Mouse (Mus musculus): ENCODE data around the gene Gp1bb.

Gp1bb gene

GRCm38 (mm10) chr16:18628206-18628947 lies 6.2 kb upstream of the Gp1bb start:
- no peak for DNase-seq

GRCm38 (mm10) chr16:18627163-18627562 lies 5.0 kb upstream of the Gp1bb start:
- DNase-seq: no peak

GRCm38 (mm10) chr16:18626376-18626878 lies 4.2 kb upstream of the Gp1bb start, which contains the start of gene Gm49601:
TSS of gene Gm49601 (minus strand) at chr16:18626427.
- DNase-seq: peak; percentile 59 to 78

GRCm38 (mm10) chr16:18625791-18626311 lies 3.6 kb upstream of the Gp1bb start:
- DNase-seq: no peak

GRCm38 (mm10) chr16:18625097-18625496 lies 2.9 kb upstream of the Gp1bb start:
- DNase-seq: no peak

GRCm38 (mm10) chr16:18624641-18625040 lies 2.4 kb upstream of the Gp1bb start:
- DNase-seq: no peak

GRCm38 (mm10) chr16:18623751-18624540 lies 1.7 kb upstream of the Gp1bb start:
- DNase-seq: no peak

- no peak for DNase-seq
Measured at GRCm38 (mm10) chr16:18622916-18623750, 930 bp upstream of the Gp1bb start.

GRCm38 (mm10) chr16:18621362-18622001 lies 721 bp downstream of the Gp1bb start:
- DNase-seq: no peak

GRCm38 (mm10) chr16:18620601-18621361 lies 1.4 kb downstream of the Gp1bb start:
- DNase-seq: no peak

- DNase-seq: no peak
Measured at GRCm38 (mm10) chr16:18620201-18620600, 2.0 kb downstream of the Gp1bb start.

- no peak for DNase-seq
Measured at GRCm38 (mm10) chr16:18619110-18619509, 3.1 kb downstream of the Gp1bb start.

- no peak for DNase-seq
Measured at GRCm38 (mm10) chr16:18618297-18618696, 3.9 kb downstream of the Gp1bb start.

GRCm38 (mm10) chr16:18617370-18618065 lies 4.7 kb downstream of the Gp1bb start:
- DNase-seq: peak; percentile 58 to 83

GRCm38 (mm10) chr16:18613301-18613700 lies 8.9 kb downstream of the Gp1bb start:
- no peak for DNase-seq

- DNase-seq: no peak
Measured at GRCm38 (mm10) chr16:18611752-18612151, 10.5 kb downstream of the Gp1bb start.

- no peak for DNase-seq
Measured at GRCm38 (mm10) chr16:18609099-18609498, 13.1 kb downstream of the Gp1bb start.

GRCm38 (mm10) chr16:18608226-18608625 lies 14.0 kb downstream of the Gp1bb start:
- no peak for DNase-seq

GRCm38 (mm10) chr16:18605705-18606104 lies 16.5 kb downstream of the Gp1bb start:
- DNase-seq: no peak

- DNase-seq: no peak
Measured at GRCm38 (mm10) chr16:18604267-18604701, 17.9 kb downstream of the Gp1bb start.

GRCm38 (mm10) chr16:18601447-18601846 lies 20.8 kb downstream of the Gp1bb start:
- no peak for DNase-seq

Data from spleen, adult 18-20 months (tissue).